Mouse (Mus musculus) brain, embryonic 14.5 days (tissue): ENCODE measurements at regions not wholly inside any gene's neighbourhood (a gene's known extent, or its start where the extent isn't known, plus 50 kb on each side); places are given as distances from the start of the nearest gene placed in this dataset.

ENCODE experiments used
- DNase-seq: peaks from one replicate; pipeline ENCODE4 v3.0.0-alpha.2; 2011; ENCODE audit warnings: low read depth
- CTCF ChIP-seq: fragments of 200-500 bp; IDR thresholded peaks from 2 replicates; pipeline ENCODE4 v1.5.1; 2012; ENCODE audit warnings: inconsistent platforms, mild to moderate bottlenecking, moderate library complexity, borderline replicate concordance; ENCODE audit not compliant: insufficient read depth, insufficient read length; ENCODE audit errors: extremely low read depth
- POLR2A ChIP-seq: fragments of 200-500 bp; IDR thresholded peaks from 2 replicates; pipeline ENCODE4 v1.6.1; 2012; ENCODE audit warnings: mild to moderate bottlenecking, inconsistent platforms, borderline replicate concordance; ENCODE audit not compliant: poor library complexity, insufficient read depth, insufficient read length, severe bottlenecking; ENCODE audit errors: extremely low read depth

GRCm38 (mm10) chr12:70675846-70676245 is 149.5 kb upstream of the Frmd6 start:
- TF ChIP-seq CTCF: no peak
- TF ChIP-seq POLR2A: no peak
- DNase-seq: peak; percentile 26

- TF ChIP-seq POLR2A (no peak), CTCF (peak; percentile 10; the same call in 1 of the 2 replicates)
- peak; percentile 78 for DNase-seq
These were observed 145.5 kb upstream of the Frmd6 start for GRCm38 (mm10) chr12:70679701-70680425.

- no peak for TF ChIP-seq CTCF
- TF ChIP-seq POLR2A: no peak
- DNase-seq: no peak
These were observed 143.8 kb upstream of the Frmd6 start for GRCm38 (mm10) chr12:70681407-70681990.

- TF ChIP-seq POLR2A (no peak), CTCF (no peak)
- DNase-seq: no peak
These were observed 141.0 kb upstream of the Frmd6 start for GRCm38 (mm10) chr12:70684354-70684753.

GRCm38 (mm10) chr12:70685432-70685831 is 139.9 kb upstream of the Frmd6 start:
- no peak for TF ChIP-seq POLR2A
- no peak for TF ChIP-seq CTCF
- no peak for DNase-seq

- DNase-seq: no peak
- TF ChIP-seq POLR2A (no peak), CTCF (no peak)
These were observed 139.0 kb upstream of the Frmd6 start for GRCm38 (mm10) chr12:70686337-70686736.

GRCm38 (mm10) chr12:70686971-70687370 is 138.3 kb upstream of the Frmd6 start:
- peak; percentile 73 for DNase-seq
- TF ChIP-seq POLR2A (no peak), CTCF (no peak)

- DNase-seq: peak; percentile 44
- no peak for TF ChIP-seq CTCF
- no peak for TF ChIP-seq POLR2A
These were observed 130.2 kb upstream of the Frmd6 start for GRCm38 (mm10) chr12:70695162-70695561.

- DNase-seq: no peak
- TF ChIP-seq CTCF (no peak), POLR2A (no peak)
These were observed 129.1 kb upstream of the Frmd6 start for GRCm38 (mm10) chr12:70696256-70696655.

GRCm38 (mm10) chr12:70698466-70698865 is 126.8 kb upstream of the Frmd6 start:
- DNase-seq: no peak
- TF ChIP-seq POLR2A: no peak
- no peak for TF ChIP-seq CTCF

- no peak for DNase-seq
- TF ChIP-seq CTCF: no peak
- no peak for TF ChIP-seq POLR2A
These were observed 122.8 kb upstream of the Frmd6 start for GRCm38 (mm10) chr12:70702473-70702872.

GRCm38 (mm10) chr12:70706806-70707628 is 118.3 kb upstream of the Frmd6 start:
- TF ChIP-seq POLR2A (no peak), CTCF (no peak)
- no peak for DNase-seq

- no peak for DNase-seq
- TF ChIP-seq CTCF (no peak), POLR2A (no peak)
These were observed 117.6 kb upstream of the Frmd6 start for GRCm38 (mm10) chr12:70707629-70708289.

- TF ChIP-seq POLR2A: no peak
- TF ChIP-seq CTCF: no peak
- DNase-seq: no peak
These were observed 117.0 kb upstream of the Frmd6 start for GRCm38 (mm10) chr12:70708290-70708668.

GRCm38 (mm10) chr12:70710311-70710710 is 115.0 kb upstream of the Frmd6 start:
- TF ChIP-seq CTCF (no peak), POLR2A (no peak)
- no peak for DNase-seq
